Mouse (Mus musculus) layer of hippocampus, adult 18-20 months (tissue): ENCODE measurements around the gene Srbd1. TPM values are rescaled to one million over a fixed set of nuclear protein-coding genes. Genes with fewer than 3 reads are reported as not detected.

ENCODE experiments used
- DNase-seq, 2 experiments: peaks; one replicate each; pipeline ENCODE4 v3.0.0; 2022; ENCODE audit warnings: low spot score in 2 of 2
- total RNA-seq, 2 experiments: library from RNA; stranded (reverse); gene quantifications; 2 replicates each; pipeline ENCODE4 v1.2.3; 2021

Gene Srbd1
- total RNA-seq, 2 experiments from 2014 or later: 15.0 to 15.7 TPM

DNA sequence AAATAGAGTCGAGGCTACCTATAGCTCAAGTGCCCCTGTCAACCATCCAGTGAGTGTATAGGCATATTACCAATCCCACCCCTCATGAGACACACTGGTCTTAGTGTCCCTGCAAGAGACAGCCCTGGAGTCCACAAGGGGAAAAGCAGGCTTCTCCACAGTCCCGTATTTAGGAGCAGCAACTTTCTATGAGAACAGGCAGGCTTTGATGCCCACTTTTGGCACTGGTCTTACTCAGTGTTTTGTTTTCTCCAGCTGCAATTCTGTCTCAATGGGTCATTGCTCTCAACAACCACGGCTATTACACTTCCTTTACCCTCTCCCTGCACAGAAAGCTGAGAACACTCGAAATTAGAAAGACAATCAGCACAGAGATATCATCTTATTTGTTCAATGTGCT, 157.4 kb downstream of the Srbd1 start:
- DNase-seq: no peak

DNA sequence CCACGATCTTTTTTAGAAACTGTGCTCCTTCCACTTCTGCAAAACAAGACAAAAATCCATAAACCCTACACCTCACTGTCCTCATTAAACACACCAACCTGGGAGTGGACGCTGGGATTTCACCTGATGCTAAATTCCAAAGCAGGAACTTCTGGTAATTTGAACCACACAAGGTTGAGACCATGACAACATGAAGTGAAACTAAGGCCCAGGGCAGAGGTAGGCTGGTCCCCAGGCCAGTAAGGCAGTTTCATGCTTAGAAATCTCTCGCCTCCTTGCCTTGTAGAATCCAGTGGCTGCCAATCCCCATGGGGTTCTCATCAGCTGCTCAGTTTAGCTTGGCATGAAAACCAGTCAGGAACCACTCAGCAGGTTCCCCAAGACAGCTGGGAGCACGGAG, 158.4 kb downstream of the Srbd1 start:
- no peak for DNase-seq

DNA sequence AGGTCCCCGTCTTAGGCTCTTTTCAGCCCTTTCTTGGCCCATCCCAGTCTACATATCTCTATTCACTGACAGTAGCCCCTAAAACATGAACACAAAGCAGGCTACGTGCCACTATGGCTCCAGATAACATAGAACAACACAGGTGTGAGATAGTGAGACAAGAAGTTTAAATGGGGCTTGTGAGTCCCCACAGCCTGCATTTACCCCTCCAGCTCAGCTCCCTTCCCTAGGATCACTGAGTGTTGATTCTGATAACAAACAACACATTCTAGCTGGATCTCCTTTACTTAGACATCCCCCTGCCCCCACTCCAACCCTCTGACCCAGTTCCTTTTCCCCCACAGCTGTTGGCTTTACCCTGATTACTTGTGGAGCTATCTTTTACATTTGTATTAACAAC, 158.8 kb downstream of the Srbd1 start:
- no peak for DNase-seq

DNA sequence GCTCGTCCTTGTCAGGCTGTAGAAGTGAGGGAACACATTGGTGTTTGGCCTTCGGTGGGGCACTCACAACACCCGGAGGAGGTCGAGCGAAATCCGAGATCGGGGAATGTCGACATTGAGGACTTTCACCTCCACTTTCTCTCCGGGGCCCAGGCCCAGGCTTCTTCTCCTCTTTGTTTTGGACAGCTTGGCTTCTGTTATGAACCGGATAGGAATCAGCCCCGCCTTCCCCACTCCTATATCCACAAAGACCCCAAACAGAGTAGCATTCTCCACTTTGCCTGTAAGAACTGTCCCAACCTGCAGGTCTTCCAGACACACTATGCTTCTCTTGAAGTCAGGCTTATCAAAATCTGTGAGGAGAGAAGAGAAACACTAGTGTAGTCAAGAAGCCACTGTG, 159.8 kb downstream of the Srbd1 start:
- DNase-seq: no peak

DNA sequence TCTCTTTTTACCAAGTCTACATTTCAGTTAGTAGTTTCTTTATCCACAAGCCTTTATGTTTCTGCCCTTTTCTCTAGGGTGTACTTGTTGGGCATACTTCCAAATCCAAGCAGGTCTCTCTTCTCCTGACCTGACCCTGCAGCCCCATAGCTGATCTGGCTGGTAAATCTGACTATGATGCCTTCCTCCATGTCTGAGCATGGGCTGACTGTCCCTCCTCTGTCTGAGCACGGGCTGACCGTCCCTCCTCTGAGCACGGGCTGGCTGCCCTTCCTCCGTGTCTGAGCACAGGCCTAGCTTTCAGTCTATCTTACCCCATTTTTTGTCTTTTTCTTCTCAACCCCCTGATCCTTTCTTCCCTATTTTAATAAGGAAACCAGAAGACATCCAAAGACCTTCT, 162.7 kb downstream of the Srbd1 start:
- DNase-seq: no peak

DNA sequence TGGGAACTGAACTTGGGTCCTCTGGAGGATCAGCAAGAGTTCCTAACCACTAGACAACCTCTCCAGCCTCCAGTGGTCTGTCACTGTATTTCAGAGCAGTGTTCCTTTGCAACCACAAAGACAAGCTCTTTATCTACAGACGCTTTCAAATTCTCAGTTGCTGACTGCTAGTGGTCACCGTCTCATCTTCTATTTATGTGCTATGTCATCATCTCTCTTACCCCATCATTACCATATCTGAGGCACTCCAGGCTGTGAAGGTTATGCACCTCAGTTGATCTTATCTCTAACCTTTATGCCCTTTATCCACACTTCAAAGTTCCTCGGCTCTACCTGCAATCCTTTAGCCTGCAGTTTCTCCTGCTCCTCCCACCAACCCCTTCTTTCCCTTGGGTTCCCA, 163.1 kb downstream of the Srbd1 start:
- DNase-seq: no peak

DNA sequence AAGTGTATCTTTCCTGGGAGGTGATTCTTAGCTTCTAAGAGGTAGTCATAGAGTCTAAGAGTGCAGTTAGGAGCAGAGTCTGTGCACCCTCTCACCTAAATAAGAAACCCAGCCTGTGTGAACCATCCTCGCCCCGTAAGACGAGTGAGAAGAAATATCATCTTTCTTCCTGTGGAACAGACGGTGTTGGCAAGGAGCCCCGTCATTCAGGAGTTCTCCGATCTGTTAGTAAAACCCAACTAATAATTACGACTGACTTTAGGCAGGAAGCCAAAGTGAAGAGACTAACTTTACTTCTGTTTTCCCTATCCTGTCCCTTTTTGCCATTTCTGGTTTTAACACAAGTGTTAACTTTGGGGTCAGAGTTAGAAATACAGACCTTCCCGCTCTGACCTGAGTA, 166.1 kb downstream of the Srbd1 start:
- DNase-seq: peak in 1 of 2 experiments; percentile 21

DNA sequence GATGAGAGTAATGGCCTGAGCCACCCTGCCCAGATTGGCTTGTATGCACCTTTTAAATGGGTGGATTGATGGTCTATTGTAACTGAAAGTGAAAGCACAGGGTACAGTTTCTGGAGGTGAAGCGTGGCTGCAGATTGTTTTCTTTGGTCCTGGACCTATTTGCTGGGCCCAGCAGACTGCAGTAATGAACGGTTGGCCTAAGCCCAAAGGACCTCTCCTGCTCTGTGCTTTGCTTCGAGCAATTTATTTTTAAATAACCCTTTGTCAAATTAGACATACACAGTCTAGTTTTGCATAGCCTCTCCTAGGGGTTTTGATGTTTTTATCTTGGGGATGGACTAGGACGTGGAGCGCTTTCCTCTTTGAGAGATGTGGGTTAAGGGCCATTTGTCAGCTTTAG, 169.9 kb downstream of the Srbd1 start:
- DNase-seq: no peak

DNA sequence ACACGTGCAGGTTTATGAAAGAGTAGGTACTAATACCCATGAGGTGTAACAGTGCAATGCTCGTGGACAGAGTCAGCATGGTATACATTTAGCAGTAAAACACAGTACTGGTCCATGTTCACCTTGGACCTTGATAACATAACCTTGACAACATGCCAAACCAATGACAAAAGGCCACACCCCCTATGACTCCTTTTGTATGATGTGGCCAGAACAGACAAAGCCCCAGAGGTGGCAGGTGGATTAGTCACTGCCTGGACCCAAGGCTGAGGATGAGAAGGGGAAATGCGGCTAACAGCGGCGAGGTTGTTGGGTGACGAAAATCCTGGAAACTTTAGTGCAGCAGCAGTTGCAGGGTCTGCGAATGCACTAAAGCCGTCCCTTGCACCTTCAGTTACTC, 170.4 kb downstream of the Srbd1 start:
- DNase-seq: no peak

DNA sequence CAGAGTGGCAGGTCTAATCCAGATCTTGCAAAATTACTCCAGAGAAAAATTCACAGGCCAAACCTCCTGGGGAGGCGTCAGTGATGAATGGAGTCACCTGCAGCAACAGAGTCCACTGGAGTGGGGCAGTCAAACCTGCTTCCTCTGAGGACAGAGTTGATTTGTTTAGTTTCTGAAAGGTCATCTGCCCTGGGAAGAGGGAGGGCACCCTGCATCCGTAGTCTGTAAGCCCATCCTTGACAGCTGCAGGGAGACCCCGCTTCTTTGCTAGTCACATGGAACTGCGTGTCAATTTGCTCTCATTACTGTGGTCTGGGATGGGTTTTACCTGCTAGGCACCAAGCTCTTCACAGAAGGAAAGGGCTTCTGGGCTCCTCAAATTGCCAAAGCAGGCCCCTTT, 173.9 kb downstream of the Srbd1 start:
- no peak for DNase-seq

DNA sequence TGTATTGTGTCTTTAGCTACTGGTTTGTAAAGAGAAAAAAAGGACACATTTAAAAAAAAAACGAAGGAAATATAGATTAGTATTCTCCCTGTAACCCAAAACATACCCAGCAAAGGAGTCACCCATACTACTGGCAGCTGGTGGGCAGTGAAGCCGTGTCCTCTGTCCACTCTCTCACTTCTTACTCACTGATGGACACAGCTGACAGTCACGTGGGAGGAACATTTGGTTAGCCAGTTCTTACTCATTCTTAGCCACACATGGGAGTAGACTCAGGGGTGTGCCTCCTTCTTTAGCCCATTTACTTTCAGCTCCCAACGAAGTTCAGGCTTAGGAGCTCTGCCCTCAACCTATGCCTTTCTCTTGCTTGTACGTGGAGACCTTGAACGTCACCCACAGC, 183.3 kb downstream of the Srbd1 start:
- no peak for DNase-seq

DNA sequence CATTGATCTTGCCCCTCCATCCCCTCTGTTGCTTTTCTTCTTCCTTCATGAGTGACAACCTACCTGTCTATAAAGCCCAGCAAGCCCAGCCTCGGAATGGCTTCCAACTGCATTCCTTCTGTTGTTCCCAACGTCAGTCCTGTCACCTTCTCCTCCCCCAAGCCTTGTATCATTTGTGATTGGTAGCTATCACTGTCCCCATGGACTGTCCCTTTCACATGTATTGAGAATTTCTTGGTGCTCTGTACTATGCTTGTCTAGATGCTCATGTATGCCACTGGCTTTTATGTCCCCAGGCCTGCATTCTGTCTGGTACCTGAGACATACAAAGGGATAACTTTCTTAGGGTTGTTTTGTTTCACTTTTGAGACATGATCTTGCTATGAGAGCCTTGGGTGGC, 193.2 kb downstream of the Srbd1 start:
- no peak for DNase-seq

DNA sequence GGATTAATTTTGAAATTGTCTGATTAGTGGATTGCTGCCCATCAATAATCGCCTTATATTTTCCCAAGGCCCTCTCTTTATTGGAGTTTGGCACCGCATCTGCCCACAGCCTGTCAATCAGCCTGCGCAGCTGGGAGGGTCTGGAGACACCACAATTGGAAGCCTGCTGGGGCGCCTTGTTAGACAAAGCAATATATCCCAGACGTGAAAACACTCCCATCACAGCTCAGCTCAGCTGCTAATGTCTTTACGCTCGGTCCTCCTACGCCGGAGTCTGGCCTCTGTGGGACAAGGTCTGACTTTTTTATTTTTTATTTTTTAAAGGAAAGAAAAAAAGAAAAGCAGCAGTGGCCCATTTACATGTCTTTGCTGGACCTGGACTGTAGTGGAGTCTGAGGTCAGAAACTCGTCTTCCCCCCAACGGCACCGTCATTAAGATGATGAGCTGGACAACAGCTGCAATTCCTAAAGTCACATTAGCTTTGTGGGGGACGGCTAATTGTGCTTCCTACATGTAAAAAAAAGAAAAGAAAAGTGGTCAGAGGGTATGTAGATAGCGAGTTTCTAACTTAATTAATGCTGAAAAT, 195.0 kb downstream of the Srbd1 start:
- no peak for DNase-seq

DNA sequence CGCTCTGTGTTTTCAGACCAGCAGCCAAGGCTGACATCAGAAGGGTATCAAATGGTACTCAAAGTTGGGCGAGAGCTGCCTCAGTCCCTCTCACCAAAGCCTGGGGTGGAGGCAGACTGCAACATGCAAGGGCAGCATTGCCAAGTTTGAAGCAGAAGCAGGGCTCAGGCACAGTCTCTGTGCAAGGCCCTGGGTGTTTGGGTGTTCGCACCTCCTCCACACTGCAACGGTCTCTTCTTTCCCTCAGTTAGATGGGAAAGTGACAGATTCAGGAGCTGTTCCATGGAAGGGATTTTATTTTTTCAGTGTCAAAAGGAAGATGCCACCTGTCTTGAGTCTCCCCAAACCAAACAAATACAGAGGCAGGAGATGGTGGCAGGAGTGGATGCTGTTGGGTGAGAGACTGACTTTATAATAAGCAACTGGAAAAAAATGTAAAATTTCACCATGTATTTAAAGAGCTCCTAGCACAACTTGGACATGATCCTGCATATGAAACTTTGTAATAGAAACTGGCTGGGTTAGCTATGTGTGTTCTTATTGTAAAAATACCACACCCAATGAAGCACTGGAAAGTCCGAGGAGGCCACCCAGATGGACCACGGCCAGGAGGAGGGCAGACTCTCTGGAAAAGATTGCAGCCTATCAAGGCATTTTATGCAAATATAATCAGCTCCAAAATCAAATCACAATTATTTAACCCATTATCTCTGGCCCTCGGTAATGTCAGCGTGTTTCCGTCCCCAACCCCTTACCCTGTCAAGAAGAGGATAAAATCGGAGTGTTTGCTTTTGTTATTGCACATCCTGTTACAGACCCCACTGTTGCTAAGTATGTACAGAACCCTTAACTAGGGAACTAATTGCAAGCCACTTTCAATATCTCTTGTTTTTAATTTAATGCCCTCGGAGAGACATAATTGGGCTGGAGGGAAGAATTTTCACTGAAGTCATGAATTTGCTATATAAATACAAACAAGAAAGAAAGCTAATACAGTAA, 195.8 kb downstream of the Srbd1 start:
- DNase-seq: peak in 1 of 2 experiments; percentile 29

DNA sequence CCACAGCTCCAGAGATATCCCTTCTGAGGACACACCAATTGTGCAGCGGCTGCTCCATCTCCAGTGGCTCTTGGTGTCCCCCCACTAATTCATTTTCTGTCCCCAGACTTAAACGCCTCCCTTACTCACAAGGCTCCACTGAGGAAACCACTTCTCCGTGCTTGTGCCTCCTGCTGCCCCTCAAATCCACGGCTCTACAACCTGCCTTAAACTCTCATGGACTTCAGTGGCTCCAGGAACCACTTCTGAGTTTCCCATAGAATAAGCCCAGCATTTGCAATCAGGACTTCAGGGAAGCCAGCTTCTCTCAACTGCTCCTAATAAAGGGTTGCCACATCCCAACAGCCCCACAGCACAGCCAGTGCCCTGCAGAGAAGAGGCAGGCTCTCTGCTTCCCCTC, 200.2 kb downstream of the Srbd1 start:
- DNase-seq: no peak

DNA sequence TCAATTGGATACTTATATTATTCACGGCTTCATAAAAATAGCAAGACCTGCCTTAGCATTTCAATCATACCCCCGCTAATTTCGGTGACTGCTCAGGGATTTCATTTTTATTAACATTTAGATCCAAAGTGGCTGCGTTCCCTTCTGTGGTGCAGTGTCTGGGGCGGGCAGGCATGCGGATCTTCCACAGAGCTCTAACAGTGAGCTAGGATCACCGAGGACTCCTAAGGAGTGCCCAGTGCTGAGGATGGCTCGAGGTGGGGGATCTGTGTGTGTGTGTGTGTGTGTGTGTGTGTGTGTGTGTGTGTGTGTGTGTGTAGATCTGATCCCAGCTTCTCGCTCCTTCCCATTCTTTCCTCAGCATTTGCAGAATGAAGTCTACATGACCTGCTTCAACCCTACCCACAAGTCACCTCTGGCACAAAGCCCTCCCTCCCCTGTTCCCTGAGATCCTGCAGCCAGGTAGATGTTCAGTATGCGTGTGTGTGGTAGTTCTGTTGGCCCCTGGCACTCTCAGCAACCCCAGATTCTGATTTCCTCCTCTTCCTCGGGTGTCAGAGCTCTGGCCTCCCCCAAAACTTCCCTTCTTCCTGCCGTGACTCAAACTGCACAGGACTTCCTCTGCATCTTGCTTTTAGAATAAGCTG, 200.9 kb downstream of the Srbd1 start:
- no peak for DNase-seq

DNA sequence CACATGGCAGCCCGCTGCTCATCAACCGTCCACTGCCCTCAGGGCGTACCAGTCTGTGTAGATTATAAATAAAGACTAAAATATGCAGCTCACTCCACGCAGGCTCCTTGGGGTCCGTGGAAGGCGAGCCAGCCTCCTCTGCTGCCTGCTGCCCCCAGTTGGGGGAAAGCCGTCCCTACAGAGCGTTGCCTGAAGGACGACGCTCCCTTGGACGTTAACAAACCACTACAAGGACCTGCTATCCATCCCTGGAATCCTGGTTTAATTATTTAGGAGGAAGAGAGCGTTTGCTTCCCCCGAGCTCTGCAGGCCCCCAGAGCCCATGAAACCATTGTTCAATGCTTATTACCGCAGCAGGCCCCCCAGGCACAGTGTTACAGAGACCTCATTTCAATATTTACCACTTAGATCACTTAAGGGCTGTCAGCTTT, 201.4 kb downstream of the Srbd1 start:
- DNase-seq: no peak

DNA sequence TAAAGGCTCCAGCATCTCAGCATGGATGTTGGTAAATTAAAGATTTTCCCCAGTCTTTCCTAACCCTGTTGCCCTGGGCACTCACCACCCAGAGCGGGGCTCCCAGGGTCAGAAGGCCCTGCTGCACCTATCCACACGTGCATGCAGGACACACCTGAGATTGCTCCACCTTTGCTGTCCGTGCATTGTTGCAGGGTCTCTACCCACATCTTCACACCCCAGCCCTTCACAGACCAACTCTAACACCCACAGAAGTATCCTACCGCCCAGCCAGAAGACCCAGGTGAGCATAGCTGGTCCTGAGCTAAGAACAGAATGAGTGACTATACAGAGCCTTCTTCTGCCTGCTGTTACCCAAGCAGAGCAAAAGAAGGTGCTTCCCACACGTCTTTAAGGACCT, 201.9 kb downstream of the Srbd1 start:
- no peak for DNase-seq

DNA sequence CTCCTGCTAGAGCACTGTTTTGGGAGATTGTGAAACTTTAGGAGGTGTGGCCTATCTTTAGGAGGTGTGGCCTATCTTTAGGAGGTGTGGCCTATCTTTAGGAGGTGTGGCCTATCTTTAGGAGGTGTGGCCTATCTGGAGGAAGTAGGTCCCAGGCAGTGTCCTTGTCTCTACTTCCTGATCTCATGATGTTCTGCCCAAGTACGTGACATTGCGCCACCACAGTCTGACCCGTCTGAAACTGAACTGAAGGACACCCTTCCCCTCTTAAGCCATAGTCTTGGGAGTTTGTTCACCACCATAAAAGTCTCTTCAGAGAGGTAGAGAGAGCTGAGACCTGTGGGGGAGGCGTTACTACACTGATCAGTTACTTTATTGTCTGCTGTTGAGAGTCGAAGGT, 202.9 kb downstream of the Srbd1 start:
- DNase-seq: no peak

DNA sequence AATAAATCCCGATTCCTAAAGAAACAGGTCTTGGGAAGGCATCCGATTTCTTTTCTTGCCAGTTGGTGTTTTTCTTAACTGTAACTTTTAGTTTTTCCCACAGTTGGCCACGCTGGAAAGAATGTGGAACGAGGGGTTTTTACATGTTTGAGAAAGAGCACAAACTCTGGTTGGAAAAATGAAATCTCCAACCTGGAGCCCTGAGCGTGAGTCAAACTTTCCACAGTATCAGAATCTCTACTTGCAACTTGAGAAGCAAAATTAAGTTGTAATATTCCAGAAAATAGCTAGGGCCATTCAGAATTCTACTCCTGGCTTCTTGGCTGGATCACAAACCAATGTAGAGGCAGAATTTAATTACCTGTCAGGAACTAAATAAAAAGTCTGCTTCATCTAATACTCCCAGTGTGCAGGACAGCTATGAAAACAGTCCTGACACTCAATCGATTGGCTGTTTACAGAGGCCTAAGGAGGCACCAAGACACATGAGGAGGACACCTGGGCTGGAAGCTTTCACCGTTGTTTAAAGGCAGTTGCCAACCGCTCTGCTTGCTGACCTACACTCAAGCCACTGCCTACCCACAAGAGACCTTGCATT, 203.7 kb downstream of the Srbd1 start:
- DNase-seq: no peak

DNA sequence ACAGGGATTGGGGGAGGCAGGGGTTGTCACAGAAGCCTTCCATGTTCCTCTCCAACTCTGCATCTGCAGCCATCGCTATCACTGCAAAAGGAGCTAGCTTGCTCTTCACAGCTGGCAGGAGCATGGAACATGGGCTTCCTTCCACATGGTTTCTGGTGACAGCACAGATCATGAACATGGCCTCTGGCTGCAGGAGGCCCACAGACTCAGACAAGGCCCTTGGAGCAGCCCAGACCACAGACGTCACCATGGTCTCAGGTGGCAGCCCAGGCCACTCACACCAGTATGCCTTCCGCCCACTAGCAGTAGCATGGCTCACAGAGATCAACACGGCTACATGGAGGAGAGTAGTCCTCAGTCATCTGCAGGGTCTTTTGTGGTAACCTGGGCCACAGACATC, 207.8 kb downstream of the Srbd1 start:
- DNase-seq: no peak

DNA sequence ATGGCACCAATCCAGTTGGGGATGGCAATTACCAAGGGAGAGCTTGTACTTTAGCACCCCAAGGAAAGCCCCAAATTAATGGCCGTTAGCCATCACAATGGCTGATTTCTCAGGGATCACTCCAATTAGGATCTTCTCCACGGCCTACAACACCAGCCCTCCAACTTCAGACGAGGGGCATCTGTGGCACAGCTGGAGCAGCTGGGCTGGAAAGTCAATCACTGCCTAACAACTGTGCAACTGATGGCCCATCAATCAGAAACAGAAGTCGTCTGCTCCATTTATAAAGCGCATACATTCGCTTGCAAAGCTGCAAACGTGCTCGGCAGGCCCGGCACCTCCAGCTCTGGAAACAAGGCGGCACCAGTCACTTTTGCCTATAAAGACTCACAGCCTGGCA, 209.7 kb downstream of the Srbd1 start:
- no peak for DNase-seq
